Mouse (Mus musculus): ENCODE results near the gene Bcl2l12.

The Bcl2l12 gene

DNA sequence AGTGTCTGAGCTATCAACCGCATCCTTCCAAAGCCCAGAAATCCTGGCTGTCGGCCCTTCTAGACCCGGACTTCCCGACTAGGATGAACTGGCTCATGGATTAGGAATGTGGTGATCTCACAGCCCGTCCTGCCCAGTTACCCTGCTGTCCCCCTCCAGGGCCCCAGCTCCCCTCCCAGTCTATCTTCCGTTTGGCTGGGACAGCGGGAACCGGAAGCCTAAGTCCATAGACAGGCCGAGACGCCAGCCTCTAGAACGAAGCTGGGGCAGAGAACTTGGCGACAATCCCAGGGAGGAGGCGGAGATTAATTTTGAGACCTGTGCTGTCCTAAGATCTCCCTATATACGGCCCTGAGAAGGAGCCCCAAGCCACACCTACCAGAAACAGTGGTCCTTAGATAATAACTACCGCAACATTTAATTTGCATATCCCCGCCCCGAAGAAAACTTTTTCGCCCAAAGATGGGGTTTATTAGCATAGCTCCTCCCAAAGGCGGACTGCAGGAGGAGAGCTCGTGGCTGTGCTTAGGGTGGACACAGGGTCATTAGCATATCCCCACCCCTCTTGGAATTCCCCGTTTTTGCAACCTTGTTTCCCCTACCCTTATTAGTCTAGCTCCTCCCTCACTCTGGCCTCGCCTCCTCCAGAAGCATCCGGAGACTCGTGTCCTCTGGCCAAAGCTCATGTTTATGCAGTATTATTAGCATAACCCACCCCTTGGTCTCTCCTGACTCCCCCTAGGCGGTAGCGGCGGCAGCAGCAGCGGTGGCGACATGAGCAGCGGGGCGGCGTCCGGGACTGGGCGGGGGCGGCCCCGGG is 18.9 kb upstream of the Bcl2l12 start, which contains the start of gene Rras:
Rras (plus strand) TSS at position 720 of the 820 bp plus-strand sequence.
- peak; percentile 46 for DNase-seq (ENCODE audit: low read depth, low spot score)

DNA sequence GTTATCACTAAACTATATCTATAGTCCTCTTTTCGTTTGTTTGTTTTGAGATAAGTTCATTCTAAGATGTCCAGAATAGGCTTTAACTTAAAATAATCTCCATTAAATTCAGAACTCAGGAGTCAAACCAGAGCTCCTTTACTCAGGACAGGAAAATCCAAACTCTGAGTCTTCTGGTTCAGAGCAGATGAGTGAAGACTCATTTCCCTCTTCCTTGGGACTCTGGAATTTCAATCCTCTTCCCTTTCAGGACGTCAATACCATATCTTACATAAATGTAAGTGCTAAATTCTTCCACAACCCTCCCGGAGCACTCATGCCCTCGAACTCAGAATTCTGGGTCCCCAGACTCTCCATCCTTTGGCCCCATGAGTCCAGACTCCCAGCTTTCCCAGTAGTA is 18.2 kb upstream of the Bcl2l12 start:
- no peak for DNase-seq (ENCODE audit: low read depth, low spot score)

DNA sequence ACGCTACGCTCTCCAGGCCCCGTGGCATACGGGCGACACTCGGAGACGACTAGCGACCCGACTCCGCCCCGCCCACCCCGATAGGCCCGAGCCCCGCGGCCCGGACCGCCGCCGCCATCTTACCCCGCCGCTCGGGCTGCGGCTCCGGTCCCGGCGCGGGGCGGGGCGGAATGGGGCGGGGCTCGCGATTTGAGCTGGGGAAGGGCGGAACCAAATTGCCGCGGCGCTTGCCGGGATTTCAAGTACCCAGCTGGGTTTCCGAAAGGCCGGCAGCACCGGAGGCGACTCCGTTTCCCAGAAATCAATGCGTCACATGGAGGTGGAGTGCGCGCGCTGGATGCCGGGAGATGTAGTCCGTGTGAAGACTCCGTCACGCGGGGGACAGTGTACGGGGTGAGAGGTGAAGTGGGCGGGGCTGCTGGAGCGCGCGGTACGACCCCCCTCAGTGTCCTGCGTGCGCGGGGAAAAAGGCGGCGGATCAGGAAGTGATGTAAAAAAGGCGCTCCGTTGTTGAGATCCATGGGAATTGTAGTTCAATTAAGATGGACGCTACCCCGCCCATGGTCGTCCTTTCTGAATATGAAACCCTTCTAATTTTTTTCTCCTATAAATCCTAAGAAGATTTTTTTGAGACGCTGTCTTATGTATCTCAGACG is 17.6 kb upstream of the Bcl2l12 start, which contains the start of gene Scaf1:
Scaf1 (minus strand) TSS at position 407 of the 656 bp plus-strand sequence.
- DNase-seq (ENCODE audit: low read depth, low spot score): peak; percentile 99

DNA sequence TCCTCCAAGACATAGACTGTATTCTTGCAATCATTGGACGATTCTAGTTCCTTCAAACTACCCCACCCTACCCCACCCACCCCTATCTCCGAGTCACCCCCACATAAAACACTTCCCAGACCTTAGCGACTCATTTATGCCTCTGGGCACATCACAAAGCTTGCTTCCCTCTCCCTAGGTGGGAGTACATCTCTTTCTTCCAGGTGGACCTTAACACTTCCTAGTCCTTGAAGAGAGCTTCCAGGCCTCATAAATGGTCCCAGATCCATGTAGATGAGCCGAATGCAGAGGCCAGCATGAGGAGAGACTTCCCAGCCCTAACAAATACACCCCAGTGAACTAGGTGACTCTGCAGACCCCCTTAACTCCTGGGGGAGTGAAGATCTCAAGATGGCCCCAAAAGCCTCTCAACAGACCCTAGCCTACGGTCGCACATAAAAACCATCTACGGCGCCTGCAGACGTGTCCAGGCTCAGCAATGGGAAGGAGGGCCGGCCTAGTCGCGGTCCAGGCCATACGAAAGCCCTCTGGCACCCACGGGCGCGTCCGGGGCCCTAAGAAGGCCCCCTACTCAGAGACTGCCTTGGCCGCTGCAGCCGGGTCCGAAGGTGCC is 16.9 kb upstream of the Bcl2l12 start:
- DNase-seq (ENCODE audit: low read depth, low spot score): no peak

DNA sequence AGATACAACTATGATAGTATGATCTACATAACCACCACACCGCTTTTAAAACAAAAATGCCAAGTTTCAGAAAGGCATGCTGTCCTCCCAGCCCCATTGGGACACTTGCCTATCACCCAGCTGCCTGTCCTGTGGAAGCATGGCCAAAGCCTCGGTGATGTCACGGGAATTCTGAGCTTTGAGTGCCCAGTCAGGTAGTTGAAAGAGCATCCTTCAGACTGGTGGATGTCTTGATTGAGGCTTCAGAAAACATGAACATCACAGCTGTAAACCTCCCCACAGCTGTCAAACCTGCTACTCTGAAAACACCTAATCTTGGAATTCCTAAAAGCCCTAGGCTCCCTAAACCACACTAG is 15.6 kb upstream of the Bcl2l12 start:
- DNase-seq (ENCODE audit: low read depth, low spot score): no peak

DNA sequence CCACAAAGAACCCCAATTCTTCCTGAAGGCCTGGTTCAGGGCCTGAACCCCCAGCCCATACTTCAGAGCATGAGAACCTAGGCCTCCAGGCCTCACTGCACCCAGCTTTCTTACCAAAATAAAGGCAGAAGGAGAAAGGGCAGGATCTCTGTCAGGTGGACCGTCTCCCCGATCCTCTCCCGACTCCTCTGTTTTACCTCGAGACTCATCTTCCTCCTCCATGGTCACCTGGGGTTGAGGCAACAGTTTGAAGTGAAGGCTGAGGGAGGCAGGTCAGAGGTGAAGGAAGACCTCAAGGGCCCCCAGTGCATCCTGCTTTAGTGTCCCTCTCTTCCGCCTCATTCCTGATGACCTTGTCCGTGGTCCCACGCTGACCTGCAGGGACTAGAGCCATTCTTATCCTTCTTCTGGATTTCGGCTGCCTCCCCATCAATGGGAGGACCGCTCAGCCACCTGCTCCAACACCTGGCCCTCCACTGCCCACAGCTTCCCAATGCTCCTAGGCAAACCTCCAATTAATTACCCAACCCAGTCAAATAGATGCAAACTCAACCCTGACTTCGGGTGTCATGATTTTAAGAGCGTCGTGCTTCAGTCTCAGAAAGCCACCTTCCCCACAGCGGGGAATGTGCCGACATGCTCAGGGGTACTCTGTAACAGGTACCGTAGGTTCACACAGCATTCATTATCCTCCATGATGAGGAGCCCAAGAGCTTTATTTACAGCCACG is 15.0 kb upstream of the Bcl2l12 start:
- DNase-seq (ENCODE audit: low read depth, low spot score): no peak

DNA sequence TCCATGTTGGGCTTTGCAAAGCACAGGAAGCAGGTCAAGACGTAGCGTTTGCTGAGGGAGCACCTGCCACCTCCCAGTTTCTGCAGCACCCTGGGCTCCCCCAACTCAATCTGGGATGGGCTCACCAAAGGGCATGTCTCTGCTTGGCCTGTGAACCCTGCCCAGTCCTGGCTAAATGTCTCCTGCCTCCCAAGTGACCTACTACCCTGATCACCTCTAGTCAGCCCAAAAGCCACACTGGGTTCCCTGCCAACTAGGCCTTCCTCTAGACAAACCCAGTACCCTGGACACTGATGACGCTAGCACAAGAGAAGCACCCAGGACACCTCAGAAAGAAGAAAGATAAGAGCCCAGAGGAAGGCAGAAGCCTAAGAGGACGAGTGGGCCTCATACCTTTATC is 14.3 kb upstream of the Bcl2l12 start:
- no peak for DNase-seq (ENCODE audit: low read depth, low spot score)

DNA sequence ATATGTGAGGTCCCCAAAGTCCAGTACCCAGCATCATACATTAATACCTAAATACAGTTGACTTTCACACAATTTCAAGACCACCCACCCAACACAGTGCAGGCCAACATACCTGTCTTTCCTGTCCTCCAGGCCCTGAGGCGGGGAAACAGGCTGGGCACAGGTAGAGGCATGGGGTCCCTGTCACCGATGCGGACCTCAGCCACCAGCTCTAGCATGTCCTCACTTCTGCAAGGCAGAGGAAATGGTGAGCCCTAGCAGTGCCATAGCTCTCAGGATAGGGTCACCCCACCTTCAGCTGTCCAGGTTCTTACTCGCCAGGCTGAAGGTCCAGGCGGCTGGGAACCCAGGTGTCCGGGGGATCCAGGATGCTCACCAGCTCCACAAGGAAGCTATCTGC is 13.5 kb upstream of the Bcl2l12 start:
- DNase-seq (ENCODE audit: low read depth, low spot score): no peak

DNA sequence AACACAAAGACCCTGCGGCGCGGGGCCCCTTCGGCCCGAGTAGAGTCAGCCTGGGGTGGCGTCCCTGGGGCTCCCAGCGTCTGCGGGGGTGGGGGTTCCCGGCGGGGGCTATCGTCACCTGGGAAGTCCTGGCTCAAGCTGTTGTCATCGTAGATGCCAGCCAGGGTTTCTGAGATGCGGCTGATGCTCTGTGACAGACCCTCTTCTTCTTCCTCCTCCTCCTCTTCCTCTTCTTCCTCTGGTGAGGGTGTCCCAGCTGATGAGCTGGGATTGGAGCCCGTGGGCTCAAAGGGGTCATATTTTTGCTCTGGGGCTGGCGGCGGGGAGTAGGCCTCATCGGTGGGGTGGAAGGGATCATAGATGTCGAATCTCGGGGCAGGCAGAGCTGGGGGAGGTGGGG is 9.9 kb upstream of the Bcl2l12 start:
- DNase-seq (ENCODE audit: low read depth, low spot score): no peak

DNA sequence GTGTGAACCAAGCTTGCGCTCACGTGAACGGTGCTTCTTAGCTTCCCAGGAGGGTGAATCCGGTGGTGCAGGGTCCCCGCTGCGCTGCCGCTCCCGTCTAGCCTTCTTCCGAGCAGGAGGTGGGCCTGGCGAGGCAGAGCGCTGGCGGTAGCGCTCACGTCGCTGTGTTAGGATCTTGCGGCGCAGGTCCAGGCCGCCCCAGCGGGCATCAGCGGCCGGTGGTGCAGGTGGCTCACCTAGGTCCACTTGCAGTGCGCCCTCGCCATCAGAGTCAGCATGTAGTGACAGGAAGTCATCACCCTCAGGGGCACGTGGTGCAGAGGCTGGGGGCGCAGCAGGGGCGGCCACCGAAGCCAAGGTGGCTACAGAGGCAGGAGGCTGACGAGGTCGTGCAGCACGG is 9.3 kb upstream of the Bcl2l12 start:
- DNase-seq (ENCODE audit: low read depth, low spot score): no peak

DNA sequence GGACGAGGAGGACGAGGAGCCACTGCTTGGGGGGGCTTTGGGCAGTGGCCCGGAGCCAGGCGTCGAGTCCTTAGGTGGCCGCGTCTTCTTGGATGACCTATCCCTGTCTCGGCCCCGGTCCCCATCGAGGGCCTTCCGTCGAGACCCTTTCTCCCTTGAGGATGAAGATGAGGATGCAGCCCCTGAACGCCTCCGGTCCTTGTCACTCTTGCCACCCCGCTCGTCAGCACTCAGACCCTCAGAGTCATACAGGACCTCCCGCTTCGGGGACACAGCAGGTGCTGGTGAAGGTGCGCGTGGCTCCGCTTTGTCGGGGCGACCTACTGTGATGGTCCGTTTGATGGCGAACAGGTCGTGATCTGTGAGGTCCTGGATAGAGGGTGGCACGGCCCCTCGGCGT is 8.6 kb upstream of the Bcl2l12 start:
- DNase-seq (ENCODE audit: low read depth, low spot score): no peak

DNA sequence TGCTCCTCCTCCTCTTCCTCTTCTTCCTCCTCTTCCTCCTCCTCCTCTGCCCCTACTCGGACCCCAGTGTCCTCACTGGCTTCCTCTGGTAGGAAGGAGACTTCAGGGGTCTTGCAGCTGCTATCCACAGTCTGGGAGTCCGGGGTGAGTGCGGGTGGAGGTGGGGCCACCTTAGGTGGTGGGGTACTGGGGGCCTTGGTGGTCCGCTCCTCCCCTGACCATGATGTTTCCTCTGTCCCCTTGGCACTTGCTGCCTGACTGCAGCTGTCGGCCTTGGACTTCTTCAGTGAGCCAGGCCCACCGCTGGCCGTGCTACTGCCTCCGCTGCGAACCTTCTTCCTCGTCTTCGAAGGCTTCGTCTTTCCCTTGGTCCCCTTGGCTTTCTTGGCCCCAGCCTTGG is 8.0 kb upstream of the Bcl2l12 start:
- no peak for DNase-seq (ENCODE audit: low read depth, low spot score)

DNA sequence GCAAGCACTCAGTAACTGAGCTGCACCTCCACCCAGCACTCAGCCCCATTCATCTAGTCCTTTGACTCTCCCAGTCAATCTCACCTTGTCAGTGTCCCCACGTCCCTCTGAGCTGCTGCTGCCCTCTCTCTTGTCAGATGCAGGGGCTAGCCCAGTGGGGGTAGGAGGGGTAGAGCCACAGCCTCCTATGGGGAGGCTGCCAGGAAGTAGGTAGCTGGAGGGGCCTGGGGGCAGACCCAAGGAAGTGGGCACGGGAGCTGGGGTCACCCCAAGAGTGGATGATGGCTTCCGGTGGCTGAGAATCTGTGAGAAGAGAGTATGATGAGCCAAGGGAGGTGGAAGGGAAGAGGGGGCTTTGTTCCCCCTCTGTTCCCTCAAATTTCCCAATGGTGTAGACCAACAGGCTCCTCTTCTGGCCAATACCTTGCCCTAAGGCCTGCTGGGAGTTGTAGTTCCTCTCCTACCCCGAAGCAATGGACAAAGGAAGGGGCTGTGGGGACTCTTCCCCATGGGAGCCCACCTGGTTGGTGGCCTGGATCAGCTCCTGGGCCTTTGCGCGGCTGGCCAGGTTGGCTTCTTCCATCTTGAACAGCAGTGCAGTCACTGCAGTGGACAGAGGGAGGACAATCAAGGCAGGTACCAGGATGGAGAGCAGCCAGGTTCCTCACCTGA is 6.9 kb upstream of the Bcl2l12 start:
- DNase-seq (ENCODE audit: low read depth, low spot score): no peak

DNA sequence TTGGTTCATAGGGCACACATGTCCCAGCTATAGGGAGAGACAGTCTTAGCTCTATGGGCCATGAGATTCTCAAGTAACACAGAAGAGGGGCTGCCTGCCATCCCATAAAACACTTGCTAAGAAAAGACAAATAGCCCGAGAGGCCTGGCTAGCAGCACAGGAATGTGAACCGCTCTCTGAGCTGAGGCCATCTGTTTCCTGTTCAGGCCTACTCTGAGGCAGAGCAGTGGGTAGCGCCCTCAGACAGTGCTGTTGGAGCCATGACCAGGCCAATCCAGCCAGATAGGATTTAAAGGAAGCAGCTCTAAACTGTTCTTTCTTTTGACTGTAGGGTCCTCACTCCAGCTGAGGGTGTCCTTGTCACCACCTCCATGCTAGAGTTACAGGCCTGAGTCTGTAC is 6.0 kb upstream of the Bcl2l12 start:
- no peak for DNase-seq (ENCODE audit: low read depth, low spot score)

DNA sequence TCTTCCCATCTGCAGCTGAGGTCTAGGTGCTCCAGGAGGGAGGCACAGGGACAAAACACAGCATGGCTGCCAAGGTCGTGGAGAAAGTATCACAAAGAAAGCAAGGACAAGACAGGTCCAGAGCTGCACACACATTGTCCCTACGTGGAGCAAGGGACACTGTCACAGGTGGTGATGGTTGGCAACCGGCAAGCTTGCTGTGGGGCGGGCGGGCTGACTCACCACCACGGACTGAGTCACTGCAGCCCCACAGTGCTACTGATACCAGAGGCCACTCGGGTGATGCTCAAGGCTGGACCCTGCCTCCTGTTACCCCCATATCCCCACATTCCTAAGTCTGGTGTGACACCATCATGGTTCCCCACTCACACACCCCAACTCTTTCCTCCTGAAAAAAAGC is 3.9 kb upstream of the Bcl2l12 start:
- DNase-seq (ENCODE audit: low read depth, low spot score): no peak

DNA sequence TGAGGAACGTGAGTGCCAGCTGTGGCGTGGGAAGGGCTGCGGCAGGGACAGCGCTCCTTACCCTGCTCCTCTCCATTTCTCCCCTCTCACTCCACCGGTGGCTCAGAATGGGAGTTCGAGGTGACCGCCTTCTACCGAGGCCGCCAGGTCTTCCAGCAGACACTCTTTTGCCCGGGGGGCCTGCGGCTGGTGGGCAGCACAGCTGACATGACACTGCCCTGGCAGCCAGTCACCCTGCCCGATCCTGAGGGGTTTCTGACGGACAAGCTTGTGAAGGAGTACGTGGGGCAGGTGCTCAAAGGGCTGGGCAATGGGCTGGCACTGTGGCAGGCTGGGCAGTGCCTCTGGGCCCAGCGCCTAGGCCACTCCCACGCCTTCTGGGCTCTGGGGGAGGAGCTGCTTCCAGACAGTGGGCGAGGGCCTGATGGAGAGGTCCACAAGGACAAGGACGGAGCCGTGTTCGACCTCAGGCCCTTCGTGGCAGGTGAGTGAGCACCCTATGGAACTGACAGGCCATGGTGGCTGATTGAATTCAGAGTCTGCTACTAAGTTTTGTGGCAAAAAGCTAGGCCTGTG is 2.1 kb upstream of the Bcl2l12 start:
- no peak for DNase-seq (ENCODE audit: low read depth, low spot score)

DNA sequence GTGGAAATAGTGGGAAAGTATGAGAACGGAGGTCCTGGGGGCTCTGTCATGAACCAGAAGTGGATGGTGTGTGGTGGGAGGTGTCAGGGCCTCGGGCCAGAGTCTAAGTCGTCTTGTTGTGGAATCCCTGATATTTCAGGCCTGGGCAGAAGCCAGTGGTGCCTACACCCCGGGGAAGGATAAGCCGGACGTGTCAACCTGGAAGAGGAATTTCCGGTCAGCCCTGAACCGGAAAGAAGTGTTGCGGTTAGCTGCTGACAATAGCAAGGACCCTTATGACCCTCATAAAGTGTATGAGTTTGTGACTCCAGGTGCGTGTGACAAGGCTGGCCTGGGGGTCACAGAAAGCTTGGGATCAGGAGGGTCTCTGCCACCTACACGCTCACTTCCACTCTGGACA is 1.2 kb upstream of the Bcl2l12 start:
- no peak for DNase-seq (ENCODE audit: low read depth, low spot score)

DNA sequence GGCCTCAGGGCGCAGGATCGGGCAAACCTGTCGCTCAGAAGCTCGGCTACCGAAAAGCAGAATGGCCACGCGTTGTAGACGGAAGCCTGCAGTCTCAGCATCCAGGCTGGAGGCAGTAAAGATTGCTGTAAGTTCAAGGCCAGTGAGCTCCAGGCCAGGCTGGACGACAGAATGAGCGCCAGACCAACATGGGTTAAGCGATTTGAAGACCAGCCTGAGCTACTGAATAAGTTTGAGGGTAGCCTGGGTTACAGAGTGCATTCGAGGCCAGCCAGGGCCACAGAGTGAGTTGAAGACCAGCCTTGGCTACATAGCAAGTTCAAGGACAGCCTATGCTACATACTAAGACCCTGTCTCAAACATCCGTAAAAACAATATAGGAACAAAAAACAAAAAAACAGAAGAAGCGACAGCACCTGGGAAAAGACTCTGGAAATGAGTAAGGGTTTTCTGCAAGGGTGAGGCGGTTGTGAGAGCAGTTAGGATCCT is 528 bp downstream of the Bcl2l12 start:
- no peak for DNase-seq (ENCODE audit: low read depth, low spot score)

DNA sequence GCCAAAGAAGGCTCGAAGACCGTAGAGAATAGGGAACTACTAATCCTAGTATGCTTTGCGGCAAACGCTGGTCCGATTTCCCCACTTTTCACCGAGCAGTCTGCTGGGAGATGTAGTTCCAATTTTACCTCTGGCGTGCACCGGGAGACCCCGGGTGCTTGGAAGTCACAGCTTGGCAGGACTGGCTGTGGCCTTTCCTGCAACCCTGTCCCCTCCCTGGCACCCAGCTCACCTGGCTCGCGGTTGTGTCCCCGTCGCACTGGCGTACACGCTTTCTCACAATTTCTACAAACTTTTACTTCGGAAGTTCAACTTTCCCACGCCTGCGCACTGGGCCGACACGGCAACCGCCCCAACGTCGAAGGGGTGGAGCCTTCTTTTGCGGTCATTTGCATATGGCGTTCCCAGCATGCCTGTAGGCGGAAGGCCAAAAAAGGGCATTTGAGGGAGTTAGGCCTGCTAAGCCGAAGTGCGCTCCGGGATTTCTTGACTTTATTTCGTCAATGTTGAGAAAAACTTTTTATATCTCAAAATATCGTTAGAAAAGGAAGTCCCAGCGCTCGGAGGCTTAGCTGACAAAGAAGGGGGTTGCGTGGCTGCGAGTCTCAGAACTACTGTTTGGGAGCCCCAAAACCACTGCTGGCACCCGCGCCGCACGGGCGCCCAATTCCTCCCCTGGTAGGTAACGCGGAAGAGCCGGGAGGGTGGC is 1.1 kb downstream of the Bcl2l12 start, which contains the start of gene Irf3:
Irf3 (plus strand) TSS at position 418 of the 709 bp plus-strand sequence.
- DNase-seq (ENCODE audit: low read depth, low spot score): peak; percentile 93

DNA sequence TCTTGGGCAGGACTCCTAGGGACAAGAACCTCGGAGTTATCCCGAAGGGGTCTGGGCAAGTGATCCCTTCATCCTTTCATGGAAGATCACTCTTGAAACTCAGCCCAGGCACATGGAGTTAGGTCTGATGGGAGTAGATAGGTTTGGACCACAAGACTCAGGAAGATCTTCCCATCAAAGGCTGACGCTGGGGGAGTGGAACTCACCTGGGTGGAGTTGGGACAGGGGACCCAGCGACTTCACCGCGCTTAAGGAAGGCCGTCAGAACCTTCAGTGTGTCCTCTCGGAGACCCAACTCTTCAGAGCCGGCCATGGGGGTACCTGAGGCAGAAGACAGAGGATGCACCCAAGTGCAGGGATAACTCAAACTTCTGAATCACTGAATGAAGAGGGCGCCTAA is 1.8 kb downstream of the Bcl2l12 start:
- DNase-seq (ENCODE audit: low read depth, low spot score): no peak

All from retina, postnatal 7 days (tissue).